Mouse (Mus musculus) neural tube, embryonic 14.5 days (tissue): ENCODE results near the gene Frmd5. TPM values are rescaled to one million over a fixed set of nuclear protein-coding genes. Genes with fewer than 3 reads are reported as not detected.

Experiments
- ATAC-seq: fragments of 200-750 bp; cut with Nextera tagmentation; 2 replicates; pipeline ENCODE4 v1.8.0; 2017; ENCODE audit warnings: low read depth, mild to moderate bottlenecking, moderate TSS enrichment, moderate library complexity
- H3K27ac ChIP-seq: fragments of 300-500 bp; sonication (generic); 2 replicates; pipeline ENCODE4 v1.5.1; 2014; ENCODE audit warnings: low read depth, mild to moderate bottlenecking, control low read depth, low read length, moderate library complexity, mixed read lengths
- H3K27me3 ChIP-seq: fragments of 300-500 bp; sonication (generic); 2 replicates; pipeline ENCODE4 v1.6.1; 2014; ENCODE audit warnings: low read length; ENCODE audit not compliant: control insufficient read depth, insufficient read depth
- H3K36me3 ChIP-seq: fragments of 300-500 bp; sonication (generic); 2 replicates; pipeline ENCODE4 v1.6.1; 2014; ENCODE audit warnings: low read length, mixed read lengths; ENCODE audit not compliant: control insufficient read depth, insufficient read depth
- H3K4me1 ChIP-seq: fragments of 300-500 bp; sonication (generic); 2 replicates; pipeline ENCODE4 v1.6.1; 2014; ENCODE audit warnings: low read length; ENCODE audit not compliant: control insufficient read depth, insufficient read depth
- H3K4me2 ChIP-seq: fragments of 300-500 bp; sonication (generic); 2 replicates; pipeline ENCODE4 v1.6.1; 2014; ENCODE audit warnings: mild to moderate bottlenecking, low read depth, low read length, control low read depth
- H3K4me3 ChIP-seq: fragments of 300-500 bp; sonication (generic); 2 replicates; pipeline ENCODE4 v1.5.1; 2014; ENCODE audit warnings: low read depth, low read length, control low read depth, mixed read lengths
- H3K9ac ChIP-seq: fragments of 300-500 bp; sonication (generic); replicated peaks from 2 replicates; pipeline ENCODE4 v1.6.1; 2014; ENCODE audit warnings: low read depth, mild to moderate bottlenecking, control low read depth, low read length, mixed read lengths
- H3K9me3 ChIP-seq: fragments of 300-500 bp; sonication (generic); 2 replicates; pipeline ENCODE4 v1.6.1; 2016; ENCODE audit warnings: low read length; ENCODE audit not compliant: control insufficient read depth
- WGBS: fragments of 180-500 bp; shearing (Covaris S2); extraction: QIAGEN DNeasy Blood & Tissue Kit; methylation state at CpG from one replicate; pipeline ENCODE4 v1.1.7; 2014; 5-methylcytosine and 5-hydroxymethylcytosine counted together
- polyA plus RNA-seq: library from polyadenylated mRNA; unstranded; fragments of >200 nt; fragmentation: Nextera tagmentation; extraction: Ambion mirVana; gene quantifications from 2 replicates; pipeline ENCODE4 v1.2.1, GENCODE M21; 2014

The Frmd5 gene
- polyA plus RNA-seq, result 30.6 and 31.2 TPM in 2 replicates

- H3K4me2 ChIP-seq, result peak within 1 kb of the TSS; percentile 96
- peak within 1 kb of the TSS; percentile 87 for H3K4me3 ChIP-seq
- no peaks in the 10 kb centered on the region for H3K36me3 ChIP-seq
- no peaks in the 10 kb centered on the region for H3K27me3 ChIP-seq
- ATAC-seq, result peak; percentile 96
- H3K9me3 ChIP-seq, result no peaks in the 10 kb centered on the region
- H3K27ac ChIP-seq, result peak within 1 kb of the TSS; percentile 97
- H3K4me1 ChIP-seq, result 0 out of 2 replicates have a peak, but pooled peaks cover 5% of the 10 kb centered on the region
- WGBS, result under 1% methylated on average over 35 of the region's 35 CpGs
- peak within 1 kb of the TSS; percentile 96 for H3K9ac ChIP-seq
Observed at GRCm38 (mm10) chr2:121806959-121807653, at the start of gene Frmd5. Frmd5 (minus strand) TSS chr2:121807087.

GRCm38 (mm10) chr2:121853974-121854373 lies 47.1 kb upstream of the Frmd5 start:
- Histone ChIP-seq H3K27ac (no peak overlapping the region), H3K4me3 (no peak overlapping the region), H3K27me3 (no peaks in the 10 kb centered on the region), H3K9ac (no peak overlapping the region), H3K4me1 (no peaks in the 10 kb centered on the region), H3K9me3 (no peaks in the 10 kb centered on the region), H3K36me3 (no peaks in the 10 kb centered on the region), H3K4me2 (no peak overlapping the region)
- ATAC-seq, result no peak
- 82% methylated on average over 3 of the region's 3 CpGs for WGBS

- Histone ChIP-seq H3K9me3 (no peaks in the 10 kb centered on the region), H3K27ac (no peak overlapping the region), H3K9ac (no peak overlapping the region), H3K4me2 (no peak overlapping the region), H3K4me1 (no peaks in the 10 kb centered on the region), H3K27me3 (no peaks in the 10 kb centered on the region), H3K4me3 (no peak overlapping the region), H3K36me3 (no peaks in the 10 kb centered on the region)
- 81% methylated on average over 2 of the region's 2 CpGs for WGBS
- ATAC-seq, result no peak
Observed at GRCm38 (mm10) chr2:121852045-121852444, 45.2 kb upstream of the Frmd5 start.

- no peaks in the 10 kb centered on the region for H3K36me3 ChIP-seq
- H3K27ac ChIP-seq, result no peak overlapping the region
- H3K27me3 ChIP-seq, result no peaks in the 10 kb centered on the region
- WGBS, result 73% methylated on average over 8 of the region's 8 CpGs
- no peak for ATAC-seq
- no peak overlapping the region for H3K9ac ChIP-seq
- no peak overlapping the region for H3K4me2 ChIP-seq
- no peak overlapping the region for H3K4me3 ChIP-seq
- H3K9me3 ChIP-seq, result no peaks in the 10 kb centered on the region
- no peaks in the 10 kb centered on the region for H3K4me1 ChIP-seq
Observed at GRCm38 (mm10) chr2:121846050-121846449, 39.2 kb upstream of the Frmd5 start.

DNA sequence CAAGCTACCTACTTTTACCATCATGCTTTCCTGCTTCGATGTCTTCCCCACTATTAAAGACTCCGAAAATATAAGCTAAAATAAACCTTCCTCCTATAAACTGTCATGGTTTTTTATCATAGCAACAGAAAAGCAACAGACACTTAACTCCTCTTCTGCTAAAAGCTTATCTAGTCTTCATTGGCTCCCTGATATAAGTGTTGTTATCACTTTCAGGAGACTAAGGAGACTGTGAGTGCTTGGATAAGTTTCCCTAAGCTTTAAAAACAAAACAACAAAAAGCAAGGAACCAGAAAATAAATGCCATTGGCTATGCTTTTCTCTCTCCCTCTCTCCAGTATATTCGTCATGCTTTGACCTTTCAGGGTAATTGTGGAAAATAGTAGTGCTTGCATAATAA lies 35.4 kb upstream of the Frmd5 start:
- H3K4me3 ChIP-seq, result no peak overlapping the region
- H3K4me1 ChIP-seq, result no peaks in the 10 kb centered on the region
- no peak for ATAC-seq
- no peaks in the 10 kb centered on the region for H3K27me3 ChIP-seq
- WGBS, result 80% methylated on average over 3 of the region's 3 CpGs
- H3K9ac ChIP-seq, result no peak overlapping the region
- H3K4me2 ChIP-seq, result no peak overlapping the region
- no peak overlapping the region for H3K27ac ChIP-seq
- H3K9me3 ChIP-seq, result no peaks in the 10 kb centered on the region
- no peaks in the 10 kb centered on the region for H3K36me3 ChIP-seq

DNA sequence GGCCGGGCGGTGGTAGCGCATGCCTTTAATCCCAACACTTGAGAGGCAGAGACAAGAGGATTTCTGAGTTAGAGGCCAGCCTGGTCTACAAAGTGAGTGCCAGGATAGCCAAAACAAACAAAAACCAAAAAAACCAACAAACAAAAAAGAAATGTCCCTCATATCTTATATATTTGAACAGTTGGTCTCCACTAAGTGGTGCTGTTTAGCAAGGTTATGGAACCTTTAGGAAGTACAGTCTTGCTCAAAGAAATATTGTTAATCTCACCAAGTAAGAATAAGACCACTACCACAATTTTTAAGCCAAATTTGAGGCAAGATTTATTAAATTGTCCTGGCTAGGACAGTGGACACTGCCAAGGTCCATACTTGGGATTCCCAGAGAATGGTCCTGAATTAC lies 34.6 kb upstream of the Frmd5 start:
- H3K27ac ChIP-seq, result no peak overlapping the region
- ATAC-seq, result no peak
- H3K4me2 ChIP-seq, result no peak overlapping the region
- no peaks in the 10 kb centered on the region for H3K4me1 ChIP-seq
- no peaks in the 10 kb centered on the region for H3K27me3 ChIP-seq
- no peaks in the 10 kb centered on the region for H3K36me3 ChIP-seq
- H3K9ac ChIP-seq, result no peak overlapping the region
- no peak overlapping the region for H3K4me3 ChIP-seq
- no peaks in the 10 kb centered on the region for H3K9me3 ChIP-seq
- 97% methylated on average over 3 of the region's 3 CpGs for WGBS

GRCm38 (mm10) chr2:121834926-121835325 lies 28.0 kb upstream of the Frmd5 start:
- no peak for ATAC-seq

DNA sequence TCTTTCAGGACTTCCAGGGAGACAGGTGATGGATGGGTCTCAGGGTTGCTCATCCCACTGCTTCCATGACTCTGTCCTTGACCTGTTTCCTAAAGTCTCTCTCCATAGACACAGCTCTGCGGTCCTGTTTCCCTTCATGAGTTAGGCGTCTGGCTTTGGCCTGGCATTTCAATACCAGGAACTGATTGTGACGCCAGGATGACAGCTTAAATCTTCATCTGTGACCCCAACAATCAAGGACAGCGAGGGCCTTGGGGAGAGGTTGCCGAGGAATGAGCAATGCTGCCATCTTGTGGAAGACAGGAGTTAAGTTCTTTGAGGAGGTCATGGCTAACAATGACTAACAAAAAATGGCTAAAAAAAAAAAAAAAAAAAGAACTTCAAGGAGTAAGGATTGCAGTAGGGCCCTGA lies 25.6 kb upstream of the Frmd5 start:
- no peaks in the 10 kb centered on the region for H3K4me1 ChIP-seq
- ATAC-seq, result peak; percentile 56; the same call in 1 of the 2 replicates
- H3K9ac ChIP-seq, result no peak overlapping the region
- H3K4me3 ChIP-seq, result no peak overlapping the region
- H3K9me3 ChIP-seq, result no peaks in the 10 kb centered on the region
- no peaks in the 10 kb centered on the region for H3K36me3 ChIP-seq
- H3K27ac ChIP-seq, result no peak overlapping the region
- H3K4me2 ChIP-seq, result no peak overlapping the region
- no peaks in the 10 kb centered on the region for H3K27me3 ChIP-seq
- WGBS, result 12% methylated on average over 5 of the region's 5 CpGs

More at GRCm38 (mm10) chr2:121834926-121835325, 28.0 kb upstream of the Frmd5 start:
- H3K4me2 ChIP-seq, result no peak overlapping the region
- no peak overlapping the region for H3K9ac ChIP-seq
- H3K4me3 ChIP-seq, result no peak overlapping the region
- no peaks in the 10 kb centered on the region for H3K36me3 ChIP-seq
- H3K9me3 ChIP-seq, result no peaks in the 10 kb centered on the region
- 26% methylated on average over 3 of the region's 3 CpGs for WGBS
- no peak overlapping the region for H3K27ac ChIP-seq
- H3K4me1 ChIP-seq, result no peaks in the 10 kb centered on the region
- no peaks in the 10 kb centered on the region for H3K27me3 ChIP-seq

GRCm38 (mm10) chr2:121828411-121828810 lies 21.5 kb upstream of the Frmd5 start:
- Histone ChIP-seq H3K4me2 (no peak overlapping the region), H3K9me3 (no peaks in the 10 kb centered on the region), H3K27ac (no peak overlapping the region), H3K4me1 (no peaks in the 10 kb centered on the region), H3K4me3 (no peak overlapping the region), H3K9ac (no peak overlapping the region), H3K27me3 (no peaks in the 10 kb centered on the region), H3K36me3 (no peaks in the 10 kb centered on the region)
- no peak for ATAC-seq
- WGBS, result 80% methylated on average over 3 of the region's 3 CpGs
